ENCODE assay signal across 7 mouse cellular contexts in the genomic region with DNA sequence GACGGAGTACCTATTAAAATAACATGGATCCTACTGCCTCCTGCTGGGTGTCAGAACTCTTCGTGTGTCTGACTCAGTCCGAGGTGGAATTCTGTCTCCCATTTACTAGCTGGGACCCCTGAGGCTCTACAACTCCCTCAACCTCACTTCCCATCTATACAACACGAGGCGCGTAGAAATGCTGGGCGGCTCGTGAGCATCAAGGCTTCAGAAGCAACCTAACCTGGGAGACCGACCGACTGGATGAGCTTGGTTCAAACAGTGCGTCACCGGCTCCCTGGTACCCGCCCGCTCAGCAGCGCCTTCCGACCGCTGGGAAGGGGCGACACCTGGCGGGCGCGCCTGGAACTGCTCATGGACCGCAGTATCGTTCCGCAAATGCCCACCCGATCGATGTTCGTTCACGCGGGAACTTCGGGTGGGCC. TPM values are rescaled to one million over a fixed set of nuclear protein-coding genes. Genes with fewer than 3 reads are reported as not detected.
DNase-seq lines count a peak whose midpoint lies in the region; ATAC-seq and TF ChIP-seq lines count a peak whose summit lies in the region.

No protein-coding gene starts in this region.

- H3K36me3 ChIP-seq in intestine, postnatal 0 days (ENCODE audit: control insufficient read depth, insufficient read depth): no peaks in the 10 kb centered on the region
- no peaks in the 10 kb centered on the region for H3K36me3 ChIP-seq in midbrain, embryonic 12.5 days

- peak; percentile 99 for TF ChIP-seq CTCF in intestine, postnatal 0 days (IDR thresholded peaks at IDR 0.05; ENCODE audit: low read depth)

- peak overlapping the region; percentile 50 for H3K4me2 ChIP-seq in intestine, postnatal 0 days (replicated peaks; ENCODE audit: low read depth)
- H3K4me2 ChIP-seq in midbrain, embryonic 12.5 days (replicated peaks): peak overlapping the region; percentile 44

- no peak overlapping the region for H3K9ac ChIP-seq in intestine, postnatal 0 days (ENCODE audit: low read depth, low read length)
- no peak overlapping the region for H3K9ac ChIP-seq in midbrain, embryonic 12.5 days (replicated peaks)

- H3K27ac ChIP-seq in intestine, postnatal 0 days (ENCODE audit: low read depth, low read length): no peak overlapping the region
- H3K27ac ChIP-seq in midbrain, embryonic 12.5 days (replicated peaks): no peak overlapping the region

- intact Hi-C loops in left cerebral cortex, postnatal 4 days (cut with DNase I): loop anchor here (2.0 kb wide), 1 partner anchor 206 kb away; a partner anchor contains a TSS

- H3K27me3 ChIP-seq in intestine, postnatal 0 days (replicated peaks; ENCODE audit: control insufficient read depth, insufficient read depth, low read length): peaks cover 4% of the 10 kb centered on the region; the same call in 1 of the 2 replicates
- H3K27me3 ChIP-seq in midbrain, embryonic 12.5 days: peaks cover 50% of the 10 kb centered on the region

- ATAC-seq in granulocyte monocyte progenitor cell, adult 5-6 weeks (replicated peaks; ENCODE audit: poor library complexity, severe bottlenecking): peak; percentile 88
- peak; percentile 42 for ATAC-seq in intestine, postnatal 0 days
- peak; percentile 72 for ATAC-seq in midbrain, embryonic 12.5 days (ENCODE audit: low FRiP score, low read depth)

- no peak overlapping the region for H3K4me3 ChIP-seq in intestine, postnatal 0 days (ENCODE audit: low read depth, low read length)
- peak overlapping the region; percentile 18; the same call in 1 of the 2 replicates for H3K4me3 ChIP-seq in midbrain, embryonic 12.5 days

- WGBS in intestine, postnatal 0 days: 2% methylated on average over 30 of the region's 30 CpGs
- WGBS in midbrain, embryonic 12.5 days: 2% methylated on average over 30 of the region's 30 CpGs

- DNase-seq in adrenal gland, adult 8-10 months: peak; percentile 73
- peak; percentile 63 for DNase-seq in embryo, embryonic 11.5 days (ENCODE audit: low read depth, low spot score)
- DNase-seq in left cerebral cortex, postnatal 4 days: peak; percentile 85
- peak; percentile 68 for DNase-seq in skeletal muscle tissue, adult 2 months (ENCODE audit: low read depth, low spot score)

- no peaks in the 10 kb centered on the region for H3K9me3 ChIP-seq in intestine, postnatal 0 days (ENCODE audit: control insufficient read depth)
- no peaks in the 10 kb centered on the region for H3K9me3 ChIP-seq in midbrain, embryonic 12.5 days

- H3K4me1 ChIP-seq in intestine, postnatal 0 days (replicated peaks; ENCODE audit: control insufficient read depth, insufficient read depth, low read length): no peaks in the 10 kb centered on the region
- H3K4me1 ChIP-seq in midbrain, embryonic 12.5 days: peaks cover 5% of the 10 kb centered on the region

RNA-seq across cellular contexts. Expression of a gene that starts 36.9 kb away (rescaled TPM):
- 10 to 100 TPM; 56.1 to 70.3 (median 60.7) TPM for total RNA-seq in adrenal gland, adult 8-10 months (2022)
- total RNA-seq in granulocyte monocyte progenitor cell, adult 5-6 weeks (2014; fragmentation: Nextera tagmentation): 20.9 and 31.6 TPM in 2 replicates
- total RNA-seq in granulocyte monocyte progenitor cell, adult 5-6 weeks (2017): 28.7 and 37.3 TPM in 2 replicates
- polyA plus RNA-seq in intestine, postnatal 0 days (2015; fragmentation: Nextera tagmentation; extraction: Ambion mirVana): 30.5 and 33.5 TPM in 2 replicates
- 10 to 100 TPM; 66.8 to 68.7 TPM for total RNA-seq in left cerebral cortex, postnatal 4 days (2021)
- 114 and 117 TPM in 2 replicates for polyA plus RNA-seq in midbrain, embryonic 12.5 days (2016; fragmentation: Nextera tagmentation; extraction: Ambion mirVana)
